Mouse (Mus musculus): Measurements from ENCODE around the gene Baz1a. TPM values are rescaled to one million over a fixed set of nuclear protein-coding genes. Genes with fewer than 3 reads are reported as not detected.

Baz1a gene
- total and polyA plus RNA-seq, 3 experiments = 41.7 to 95.0 (median 56.0) TPM

GRCm38 (mm10) chr12:55061006-55061405 lies 46.9 kb upstream of the Baz1a start:
- Histone ChIP-seq H3K79me2 (replicated peaks; ENCODE audit: control insufficient read depth, extremely low read depth, insufficient read depth, poor library complexity, severe bottlenecking) (no peaks in the 10 kb centered on the region), H3K4me1 (ENCODE audit: control insufficient read depth in 1 of 2, insufficient read depth in 2 of 2) (no peaks in the 10 kb centered on the region), H3K9me3 (replicated peaks; ENCODE audit: low read length) (no peaks in the 10 kb centered on the region), H3K4me2 (ENCODE audit: insufficient read depth, low read depth, poor library complexity, severe bottlenecking) (no peak overlapping the region), H3K27ac (ENCODE audit: insufficient read depth, low read depth) (no peak overlapping the region), H3K27me3 (replicated peaks) (no peaks in the 10 kb centered on the region), H3K9ac (ENCODE audit: insufficient read depth, low read depth) (no peak overlapping the region), H3K36me3 (replicated peaks in 1 of 2; ENCODE audit: control insufficient read depth in 1 of 2, insufficient read depth in 1 of 2, low read length in 1 of 2) (peaks cover 14 to 50% of the 10 kb centered on the region in 2 experiments), H3K4me3 (replicated peaks in 1 of 3; ENCODE audit: low read depth in 2 of 3, low read length in 2 of 3, poor library complexity in 1 of 3) (no peak overlapping the region)
- no peak for TF ChIP-seq USF1 (IDR thresholded peaks at IDR 0.05; ENCODE audit: low read depth, low read length)
- no peak for TF ChIP-seq SIN3A (IDR thresholded peaks at IDR 0.05; ENCODE audit: low read length)
- no peak for TF ChIP-seq PAX5 (IDR thresholded peaks at IDR 0.05; ENCODE audit: low read length)
- TF ChIP-seq MAX (IDR thresholded peaks at IDR 0.05; ENCODE audit: low read length) = no peak
- TF ChIP-seq UBTF (IDR thresholded peaks at IDR 0.05; ENCODE audit: low read depth, low read length) = no peak
- TF ChIP-seq KAT2A (IDR thresholded peaks at IDR 0.05; ENCODE audit: insufficient replicate concordance, low read length) = no peak
- TF ChIP-seq BHLHE40 (IDR thresholded peaks at IDR 0.05; ENCODE audit: low read depth, low read length) = no peak
- TF ChIP-seq SMC3 (IDR thresholded peaks at IDR 0.05; ENCODE audit: low read depth, low read length) = no peak
- no peak for TF ChIP-seq NRF1 (IDR thresholded peaks at IDR 0.05; ENCODE audit: low read depth, low read length)
- no peak for TF ChIP-seq ZMIZ1 (IDR thresholded peaks at IDR 0.05; ENCODE audit: low read depth, low read length)
- TF ChIP-seq ELF1 (IDR thresholded peaks at IDR 0.05; ENCODE audit: low read depth, low read length) = no peak
- no peak for TF ChIP-seq GABPA (IDR thresholded peaks at IDR 0.05; ENCODE audit: insufficient replicate concordance, low read depth, low read length)
- TF ChIP-seq CHD2 (IDR thresholded peaks at IDR 0.05; ENCODE audit: low read length) = no peak
- no peak for TF ChIP-seq POLR2AphosphoS2 (IDR thresholded peaks at IDR 0.05; ENCODE audit: low read depth, low read length)
- no peak for TF ChIP-seq NELFE (IDR thresholded peaks at IDR 0.05; ENCODE audit: low read depth, low read length)
- no peak for TF ChIP-seq MEF2A (IDR thresholded peaks at IDR 0.05; ENCODE audit: borderline replicate concordance, low read depth, low read length)
- dilution Hi-C loops (cut with MboI; ENCODE audit: extremely low pct_ligation_motif_present, extremely low pct_unique_long_range_greater_than_20kb, low sequenced_read_pairs) = no loop called here
- in situ Hi-C loops (cut with MboI; ENCODE audit: low pct_ligation_motif_present, low pct_unique_long_range_greater_than_20kb, low sequenced_read_pairs) = no loop called here
- no peak for DNase-seq (ENCODE audit: extremely low read depth)

- Histone ChIP-seq H3K36me3 (replicated peaks in 1 of 2; ENCODE audit: control insufficient read depth in 1 of 2, insufficient read depth in 1 of 2, low read length in 1 of 2) (peaks cover 14 to 47% of the 10 kb centered on the region in 2 experiments), H3K9me3 (replicated peaks; ENCODE audit: low read length) (no peaks in the 10 kb centered on the region), H3K79me2 (replicated peaks; ENCODE audit: control insufficient read depth, extremely low read depth, insufficient read depth, poor library complexity, severe bottlenecking) (no peaks in the 10 kb centered on the region), H3K27ac (ENCODE audit: insufficient read depth, low read depth) (no peak overlapping the region), H3K4me1 (ENCODE audit: control insufficient read depth in 1 of 2, insufficient read depth in 2 of 2) (no peaks in the 10 kb centered on the region), H3K4me2 (ENCODE audit: insufficient read depth, low read depth, poor library complexity, severe bottlenecking) (no peak overlapping the region), H3K4me3 (replicated peaks in 1 of 3; ENCODE audit: low read depth in 2 of 3, low read length in 2 of 3, poor library complexity in 1 of 3) (no peak overlapping the region), H3K9ac (ENCODE audit: insufficient read depth, low read depth) (no peak overlapping the region), H3K27me3 (replicated peaks) (no peaks in the 10 kb centered on the region)
- TF ChIP-seq MXI1 (IDR thresholded peaks at IDR 0.05; ENCODE audit: low read depth, low read length) (no peak), UBTF (IDR thresholded peaks at IDR 0.05; ENCODE audit: low read depth, low read length) (no peak), BHLHE40 (IDR thresholded peaks at IDR 0.05; ENCODE audit: low read depth, low read length) (no peak), JUND (conservative IDR thresholded peaks at IDR 0.05; ENCODE audit: low read depth, low read length) (no peak), TCF12 (IDR thresholded peaks at IDR 0.05; ENCODE audit: low read depth, low read length) (no peak), CTCF (conservative IDR thresholded peaks at IDR 0.05 in 1 of 2, IDR thresholded peaks at IDR 0.05 in 1 of 2; ENCODE audit: low read depth in 2 of 2, low read length in 2 of 2) (no peak), EP300 (IDR thresholded peaks at IDR 0.05; ENCODE audit: low read length) (no peak), MEF2A (IDR thresholded peaks at IDR 0.05; ENCODE audit: borderline replicate concordance, low read depth, low read length) (no peak), ZNF384 (IDR thresholded peaks at IDR 0.05; ENCODE audit: low read depth, low read length) (no peak), GABPA (IDR thresholded peaks at IDR 0.05; ENCODE audit: insufficient replicate concordance, low read depth, low read length) (no peak), MYC (IDR thresholded peaks at IDR 0.05; ENCODE audit: low read depth, low read length) (no peak), CHD2 (IDR thresholded peaks at IDR 0.05; ENCODE audit: low read length) (no peak), ELF1 (IDR thresholded peaks at IDR 0.05; ENCODE audit: low read depth, low read length) (no peak)
- dilution Hi-C loops (cut with MboI; ENCODE audit: extremely low pct_ligation_motif_present, extremely low pct_unique_long_range_greater_than_20kb, low sequenced_read_pairs) (no loop called here), in situ Hi-C loops (cut with MboI; ENCODE audit: low pct_ligation_motif_present, low pct_unique_long_range_greater_than_20kb, low sequenced_read_pairs) (no loop called here)
- DNase-seq (ENCODE audit: extremely low read depth) = no peak
Measured at GRCm38 (mm10) chr12:55060212-55060898, 46.2 kb upstream of the Baz1a start.
